Mouse (Mus musculus) forebrain, embryonic 11.5 days (tissue): Measurements from ENCODE around the gene Mybph. TPM values are rescaled to one million over a fixed set of nuclear protein-coding genes. Genes with fewer than 3 reads are reported as not detected.

Experiments
- ATAC-seq: fragments of 200-750 bp; cut with Nextera tagmentation; replicated peaks from 2 replicates; pipeline ENCODE4 v1.8.0; 2017; ENCODE audit warnings: moderate TSS enrichment; ENCODE audit not compliant: low FRiP score
- DNase-seq: peaks from one replicate; pipeline ENCODE4 v3.0.0-alpha.2; 2017; ENCODE audit warnings: low spot score
- H3K27ac ChIP-seq: fragments of 300-500 bp; sonication (generic); 2 replicates; pipeline ENCODE4 v1.5.1; 2014; ENCODE audit warnings: low read depth, low read length
- H3K27me3 ChIP-seq: fragments of 300-500 bp; sonication (generic); 2 replicates; pipeline ENCODE4 v1.6.1; 2014; ENCODE audit warnings: mild to moderate bottlenecking, low read length, mixed read lengths; ENCODE audit not compliant: control insufficient read depth, insufficient read depth
- H3K36me3 ChIP-seq: fragments of 300-500 bp; sonication (generic); 2 replicates; pipeline ENCODE4 v1.6.1; 2014; ENCODE audit warnings: mild to moderate bottlenecking, low read length, moderate library complexity, mixed read lengths; ENCODE audit not compliant: control insufficient read depth, insufficient read depth
- H3K4me1 ChIP-seq: fragments of 300-500 bp; sonication (generic); replicated peaks from 2 replicates; pipeline ENCODE4 v1.6.1; 2014; ENCODE audit warnings: low read length, mixed read lengths; ENCODE audit not compliant: control insufficient read depth, insufficient read depth
- H3K4me2 ChIP-seq: fragments of 300-500 bp; sonication (generic); 2 replicates; pipeline ENCODE4 v1.6.1; 2014; ENCODE audit warnings: low read depth, mild to moderate bottlenecking, low read length, moderate library complexity, mixed read lengths; ENCODE audit not compliant: severe bottlenecking
- H3K4me3 ChIP-seq: fragments of 300-500 bp; sonication (generic); 2 replicates; pipeline ENCODE4 v1.5.1; 2014; ENCODE audit warnings: low read depth, low read length
- H3K9ac ChIP-seq: fragments of 300-500 bp; sonication (generic); 2 replicates; pipeline ENCODE4 v1.6.1; 2014; ENCODE audit warnings: low read length
- H3K9me3 ChIP-seq: fragments of 300-500 bp; sonication (generic); 2 replicates; pipeline ENCODE4 v1.6.1; 2016; ENCODE audit warnings: low read length, mixed read lengths; ENCODE audit not compliant: control insufficient read depth
- WGBS: fragments of 180-500 bp; shearing (Covaris S2); extraction: QIAGEN DNeasy Blood & Tissue Kit; methylation state at CpG from one replicate; pipeline ENCODE4 v1.1.7; 2014; 5-methylcytosine and 5-hydroxymethylcytosine counted together
- polyA plus RNA-seq: library from polyadenylated mRNA; unstranded; fragments of >200 nt; fragmentation: Nextera tagmentation; extraction: Ambion mirVana; gene quantifications from 2 replicates; pipeline ENCODE4 v1.2.1, GENCODE M21; 2014

Mybph gene
- polyA plus RNA-seq, 1 experiment from 2014 or later: not detected

GRCm38 (mm10) chr1:134230638-134231228 is 37.5 kb downstream of the Mybph start:
- no peak overlapping the region for H3K27ac ChIP-seq
- peaks cover 7% of the 10 kb centered on the region for H3K4me1 ChIP-seq
- H3K4me3 ChIP-seq: no peak overlapping the region
- no peak overlapping the region for H3K4me2 ChIP-seq
- H3K9me3 ChIP-seq: no peaks in the 10 kb centered on the region
- no peak for ATAC-seq
- WGBS: 89% methylated on average over 10 of the region's 10 CpGs
- no peak overlapping the region for H3K9ac ChIP-seq
- H3K36me3 ChIP-seq: no peaks in the 10 kb centered on the region
- no peak for DNase-seq
- H3K27me3 ChIP-seq: peaks cover 28% of the 10 kb centered on the region

GRCm38 (mm10) chr1:134231270-134231669 is 38.0 kb downstream of the Mybph start:
- DNase-seq: no peak
- H3K27me3 ChIP-seq: peaks cover 33% of the 10 kb centered on the region
- no peaks in the 10 kb centered on the region for H3K36me3 ChIP-seq
- no peak overlapping the region for H3K9ac ChIP-seq
- H3K9me3 ChIP-seq: no peaks in the 10 kb centered on the region
- no peak for ATAC-seq
- no peak overlapping the region for H3K4me2 ChIP-seq
- no peak overlapping the region for H3K27ac ChIP-seq
- no peak overlapping the region for H3K4me3 ChIP-seq
- WGBS: 84% methylated on average over 3 of the region's 3 CpGs
- peaks cover 7% of the 10 kb centered on the region for H3K4me1 ChIP-seq

- ATAC-seq (no peak), DNase-seq (no peak)
- Histone ChIP-seq H3K36me3 (no peaks in the 10 kb centered on the region), H3K27me3 (peaks cover 34% of the 10 kb centered on the region), H3K4me3 (no peak overlapping the region), H3K4me2 (no peak overlapping the region), H3K9ac (no peak overlapping the region), H3K27ac (no peak overlapping the region), H3K4me1 (peaks cover 7% of the 10 kb centered on the region), H3K9me3 (no peaks in the 10 kb centered on the region)
- WGBS: 77% methylated on average over 3 of the region's 3 CpGs
These were observed 38.4 kb downstream of the Mybph start for GRCm38 (mm10) chr1:134231681-134232080.

- Histone ChIP-seq H3K4me2 (no peak overlapping the region), H3K36me3 (no peaks in the 10 kb centered on the region), H3K9me3 (no peaks in the 10 kb centered on the region), H3K4me1 (peaks cover 7% of the 10 kb centered on the region), H3K27me3 (peaks cover 37% of the 10 kb centered on the region), H3K4me3 (no peak overlapping the region), H3K9ac (no peak overlapping the region), H3K27ac (no peak overlapping the region)
- DNase-seq: peak; percentile 41
- 82% methylated on average over 8 of the region's 8 CpGs for WGBS
- ATAC-seq: no peak
These were observed 39.1 kb downstream of the Mybph start for GRCm38 (mm10) chr1:134232326-134232725.

GRCm38 (mm10) chr1:134232778-134233531 is 39.7 kb downstream of the Mybph start:
- no peak overlapping the region for H3K4me3 ChIP-seq
- DNase-seq (peak; percentile 49), ATAC-seq (no peak)
- H3K9ac ChIP-seq: no peak overlapping the region
- 59% methylated on average over 12 of the region's 12 CpGs for WGBS
- peaks cover 37% of the 10 kb centered on the region for H3K27me3 ChIP-seq
- H3K36me3 ChIP-seq: no peaks in the 10 kb centered on the region
- peaks cover 7% of the 10 kb centered on the region for H3K4me1 ChIP-seq
- H3K9me3 ChIP-seq: no peaks in the 10 kb centered on the region
- H3K27ac ChIP-seq: no peak overlapping the region
- H3K4me2 ChIP-seq: no peak overlapping the region

- Histone ChIP-seq H3K27ac (no peak overlapping the region), H3K4me2 (no peak overlapping the region), H3K9me3 (no peaks in the 10 kb centered on the region), H3K36me3 (no peaks in the 10 kb centered on the region), H3K4me3 (no peak overlapping the region), H3K9ac (no peak overlapping the region), H3K4me1 (peaks cover 7% of the 10 kb centered on the region), H3K27me3 (peaks cover 37% of the 10 kb centered on the region)
- 45% methylated on average over 19 of the region's 19 CpGs for WGBS
- ATAC-seq (no peak), DNase-seq (peak; percentile 49)
These were observed 40.6 kb downstream of the Mybph start for GRCm38 (mm10) chr1:134233681-134234454.

- ATAC-seq: 0 out of 2 replicates have a peak, but pooled peaks have one; percentile 12
- Histone ChIP-seq H3K4me3 (peak overlapping the region; percentile 30), H3K4me2 (peak overlapping the region; percentile 60), H3K27me3 (peaks cover 37% of the 10 kb centered on the region), H3K4me1 (peaks cover 7% of the 10 kb centered on the region), H3K27ac (no peak overlapping the region), H3K9ac (no peak overlapping the region; the same call in 1 of the 2 replicates), H3K36me3 (no peaks in the 10 kb centered on the region), H3K9me3 (no peaks in the 10 kb centered on the region)
- DNase-seq: peak; percentile 61
- under 1% methylated on average over 41 of the region's 41 CpGs for WGBS
These were observed 41.5 kb downstream of the Mybph start for GRCm38 (mm10) chr1:134234455-134235390.
